In the genomic region with DNA sequence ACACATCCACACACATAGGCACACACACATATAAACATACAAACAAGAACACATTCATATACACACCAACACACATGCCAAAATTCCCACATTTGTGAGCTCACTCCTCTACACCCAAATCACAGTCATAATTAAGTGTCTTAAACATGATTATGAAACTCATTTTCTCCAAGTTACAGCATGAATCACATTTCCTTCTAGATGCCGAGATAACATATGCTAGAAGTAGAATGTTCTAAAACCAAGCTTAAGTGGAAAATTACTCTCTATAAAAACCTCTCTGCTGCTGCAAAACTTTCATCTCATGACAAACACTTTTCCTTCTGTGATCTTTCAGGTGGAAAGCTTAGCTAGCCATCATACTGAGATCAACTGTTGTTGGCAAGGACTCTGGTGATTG, we compare ENCODE assay signal across 12 mouse cellular contexts.
"Had no signal": no experiment of that assay in that cellular context is flagged by ENCODE, and none has a peak within 500 bp of the region (broad histone marks: within the 10 kb centered on the region; RNA-seq: fewer than 3 reads in every experiment).

No protein-coding gene starts in this region.

- DNase-seq: retina, postnatal 1 day; right cerebral cortex, adult 18-20 months; right cerebral cortex, postnatal 14 days; right cerebral cortex, postnatal 25 days; right cerebral cortex, postnatal 4 days; spleen, adult 18-20 months; thymus, adult 18-20 months; thymus, adult 2 months; thymus, postnatal 14 days; thymus, postnatal 25 days; thymus, postnatal 36 days; thymus, postnatal 4 days had no signal
